Comparison of ENCODE assay signal across 8 mouse cellular contexts in genomic region chr1:193129786-193130455, GRCm38 (mm10). TPM values are rescaled to one million over a fixed set of nuclear protein-coding genes. Genes with fewer than 3 reads are reported as not detected.
DNase-seq lines count a peak whose midpoint lies in the region; ATAC-seq and TF ChIP-seq lines count a peak whose summit lies in the region.

Diexf (minus strand) TSS chr1:193130272.

- no peak for TF ChIP-seq EP300 in heart, postnatal 0 days (IDR thresholded peaks at IDR 0.05; ENCODE audit: low read depth)

- H3K36me3 ChIP-seq in E14TG2a.4 (ENCODE audit: insufficient read depth, low read length) = peaks cover 29% of the 10 kb centered on the region
- peaks cover 21% of the 10 kb centered on the region for H3K36me3 ChIP-seq in forebrain, embryonic 12.5 days (replicated peaks)
- peaks cover 20% of the 10 kb centered on the region for H3K36me3 ChIP-seq in heart, postnatal 0 days (replicated peaks; ENCODE audit: control insufficient read depth, insufficient read depth, low read length)
- H3K36me3 ChIP-seq in liver, embryonic 16.5 days (ENCODE audit: control insufficient read depth, insufficient read depth) = peaks cover 2% of the 10 kb centered on the region; the same call in 1 of the 2 replicates
- peaks cover 23% of the 10 kb centered on the region for H3K36me3 ChIP-seq in neural tube, embryonic 13.5 days
- H3K36me3 ChIP-seq in testis, adult 2 months (ENCODE audit: control insufficient read depth, insufficient read depth, low read length) = peaks cover 2% of the 10 kb centered on the region

- no peaks in the 10 kb centered on the region for H3K27me3 ChIP-seq in E14TG2a.4 (ENCODE audit: insufficient read depth, low read length)
- no peaks in the 10 kb centered on the region for H3K27me3 ChIP-seq in forebrain, embryonic 12.5 days
- H3K27me3 ChIP-seq in heart, postnatal 0 days (ENCODE audit: control insufficient read depth, insufficient read depth, low read length) = no peaks in the 10 kb centered on the region
- H3K27me3 ChIP-seq in liver, embryonic 16.5 days (ENCODE audit: control insufficient read depth, insufficient read depth, low read depth, low read length) = no peaks in the 10 kb centered on the region
- no peaks in the 10 kb centered on the region; the same call in 1 of the 2 replicates for H3K27me3 ChIP-seq in neural tube, embryonic 13.5 days
- H3K27me3 ChIP-seq in testis, adult 2 months (ENCODE audit: control insufficient read depth, insufficient read depth, low read length) = no peaks in the 10 kb centered on the region

- DNase-seq in c-Kit-positive CD71-positive TER-119-positive erythroid progenitor cells, embryonic 14.5 days (ENCODE audit: low spot score) = peak; percentile 99
- peak; percentile 99 for DNase-seq in heart, postnatal 0 days (ENCODE audit: low spot score)
- DNase-seq in kidney, postnatal 4 days = peak; percentile 99 to 100

- peak; percentile 78; the same call in 1 of the 2 replicates for TF ChIP-seq POLR2A in testis, adult 2 months (IDR thresholded peaks at IDR 0.05; ENCODE audit: control insufficient read depth, low read depth, low read length)

- H3K9ac ChIP-seq in forebrain, embryonic 12.5 days = peak within 1 kb of the TSS; percentile 82
- peak within 1 kb of the TSS; percentile 76 for H3K9ac ChIP-seq in heart, postnatal 0 days (replicated peaks; ENCODE audit: low read depth, low read length)
- H3K9ac ChIP-seq in liver, embryonic 16.5 days (ENCODE audit: low read depth, low read length) = peak within 1 kb of the TSS; percentile 78
- H3K9ac ChIP-seq in neural tube, embryonic 13.5 days = peak within 1 kb of the TSS; percentile 86

- peak within 1 kb of the TSS; percentile 99 for H3K4me3 ChIP-seq in E14TG2a.4 (replicated peaks; ENCODE audit: low read length)
- H3K4me3 ChIP-seq in forebrain, embryonic 12.5 days (replicated peaks) = peak within 1 kb of the TSS; percentile 96
- H3K4me3 ChIP-seq in heart, postnatal 0 days (ENCODE audit: low read depth, low read length) = peak within 1 kb of the TSS; percentile 87
- H3K4me3 ChIP-seq in liver, embryonic 16.5 days (ENCODE audit: low read depth, low read length) = peak within 1 kb of the TSS; percentile 93
- peak within 1 kb of the TSS; percentile 96 for H3K4me3 ChIP-seq in neural tube, embryonic 13.5 days
- H3K4me3 ChIP-seq in testis, adult 2 months (ENCODE audit: control insufficient read depth, low read depth, low read length) = peak within 1 kb of the TSS; percentile 92

- peak; percentile 96 for ATAC-seq in forebrain, embryonic 12.5 days (ENCODE audit: low FRiP score)
- ATAC-seq in heart, postnatal 0 days (ENCODE audit: insufficient read depth, low read depth) = peak; percentile 95
- ATAC-seq in liver, embryonic 16.5 days (ENCODE audit: low read depth) = peak; percentile 93
- ATAC-seq in neural tube, embryonic 13.5 days (ENCODE audit: low read depth) = peak; percentile 96

- TF ChIP-seq CTCF in E14TG2a.4 (conservative IDR thresholded peaks at IDR 0.05; ENCODE audit: low read length) = peak; percentile 79
- TF ChIP-seq CTCF in heart, postnatal 0 days (IDR thresholded peaks at IDR 0.05; ENCODE audit: low read depth) = peak; percentile 99
- TF ChIP-seq CTCF in testis, adult 2 months (IDR thresholded peaks at IDR 0.05; ENCODE audit: control insufficient read depth, insufficient read depth, insufficient replicate concordance, low read depth, low read length) = peak; percentile 99

- no peaks in the 10 kb centered on the region for H3K9me3 ChIP-seq in E14TG2a.4 (ENCODE audit: low read length)
- H3K9me3 ChIP-seq in forebrain, embryonic 12.5 days = no peaks in the 10 kb centered on the region
- H3K9me3 ChIP-seq in heart, postnatal 0 days (replicated peaks; ENCODE audit: control insufficient read depth, low read length) = no peaks in the 10 kb centered on the region
- no peaks in the 10 kb centered on the region for H3K9me3 ChIP-seq in liver, embryonic 16.5 days (replicated peaks; ENCODE audit: control insufficient read depth, low read length)
- H3K9me3 ChIP-seq in neural tube, embryonic 13.5 days = no peaks in the 10 kb centered on the region

- peak within 1 kb of the TSS; percentile 66 for H3K4me2 ChIP-seq in forebrain, embryonic 12.5 days
- H3K4me2 ChIP-seq in heart, postnatal 0 days (ENCODE audit: low read depth, low read length) = peak within 1 kb of the TSS; percentile 82
- peak within 1 kb of the TSS; percentile 86 for H3K4me2 ChIP-seq in liver, embryonic 16.5 days (ENCODE audit: low read depth, low read length)
- H3K4me2 ChIP-seq in neural tube, embryonic 13.5 days = peak within 1 kb of the TSS; percentile 66

- peaks cover 48% of the 10 kb centered on the region for H3K4me1 ChIP-seq in E14TG2a.4 (replicated peaks; ENCODE audit: low read depth, low read length)
- H3K4me1 ChIP-seq in forebrain, embryonic 12.5 days = peaks cover 7% of the 10 kb centered on the region
- H3K4me1 ChIP-seq in heart, postnatal 0 days (ENCODE audit: control insufficient read depth, insufficient read depth) = no peaks in the 10 kb centered on the region; the same call in 1 of the 2 replicates
- peaks cover 12% of the 10 kb centered on the region for H3K4me1 ChIP-seq in liver, embryonic 16.5 days (ENCODE audit: control insufficient read depth, low read depth, low read length)
- peaks cover 19% of the 10 kb centered on the region for H3K4me1 ChIP-seq in neural tube, embryonic 13.5 days (replicated peaks)
- H3K4me1 ChIP-seq in testis, adult 2 months (ENCODE audit: control insufficient read depth, insufficient read depth, low read length) = no peaks in the 10 kb centered on the region

- WGBS in forebrain, embryonic 12.5 days = under 1% methylated on average over 61 of the region's 61 CpGs
- WGBS in heart, postnatal 0 days = under 1% methylated on average over 61 of the region's 61 CpGs
- under 1% methylated on average over 61 of the region's 61 CpGs for WGBS in liver, embryonic 16.5 days (ENCODE audit: insufficient replicate concordance)
- WGBS in neural tube, embryonic 13.5 days = under 1% methylated on average over 61 of the region's 61 CpGs

- no peak within 1 kb of the TSS for H3K27ac ChIP-seq in forebrain, embryonic 12.5 days
- H3K27ac ChIP-seq in heart, postnatal 0 days (ENCODE audit: low read depth) = no peak within 1 kb of the TSS
- peak within 1 kb of the TSS; percentile 60 for H3K27ac ChIP-seq in liver, embryonic 16.5 days (ENCODE audit: low read length)
- peak within 1 kb of the TSS; percentile 76 for H3K27ac ChIP-seq in neural tube, embryonic 13.5 days (replicated peaks)
- peak within 1 kb of the TSS; percentile 37; the same call in 1 of the 2 replicates for H3K27ac ChIP-seq in testis, adult 2 months (ENCODE audit: control insufficient read depth, insufficient read depth, low read depth, low read length)

RNA-seq across cellular contexts. Expression of gene Diexf, which starts in this region (rescaled TPM):
- polyA plus RNA-seq in forebrain, embryonic 12.5 days (2016; fragmentation: Nextera tagmentation; extraction: Ambion mirVana) = 9.5 and 9.7 TPM in 2 replicates
- total RNA-seq in heart, postnatal 0 days (2014; rRNA removed; ENCODE audit: low replicate concordance) = 2.1 and 6.3 TPM in 2 replicates
- 2.1 and 2.8 TPM in 2 replicates for polyA plus RNA-seq in heart, postnatal 0 days (2015; fragmentation: Nextera tagmentation; extraction: Ambion mirVana)
- polyA plus RNA-seq in liver, embryonic 16.5 days (2015; fragmentation: Nextera tagmentation; extraction: Ambion mirVana) = 2.6 and 3.1 TPM in 2 replicates
- 6.4 and 8.9 TPM in 2 replicates for polyA plus RNA-seq in neural tube, embryonic 13.5 days (2015; fragmentation: Nextera tagmentation; extraction: Ambion mirVana)
- 9.2 and 9.5 TPM in 2 replicates for polyA plus RNA-seq in testis, adult 2 months (2012; rRNA removed)

Comparison
In these comparisons a context has a peak if more than half of its experiments do, and no peak if none do; other contexts are left out.
1. H3K27ac ChIP-seq: peak in liver, embryonic 16.5 days (single experiment), neural tube, embryonic 13.5 days (single experiment) and testis, adult 2 months (single experiment); none in forebrain, embryonic 12.5 days (single experiment) and heart, postnatal 0 days (single experiment).
2. Peak in every context shown above with its lines, with median percentiles within 50 percentile points of each other: H3K4me3 ChIP-seq, CTCF ChIP-seq, DNase-seq, ATAC-seq, H3K4me2 ChIP-seq and H3K9ac ChIP-seq.